Mouse (Mus musculus) brain, embryonic 14.5 days (tissue): ENCODE measurements around the gene Angptl6.

Source experiments
- CTCF ChIP-seq: fragments of 200-500 bp; IDR thresholded peaks from 2 replicates; pipeline ENCODE4 v1.5.1; 2012; ENCODE audit warnings: inconsistent platforms, mild to moderate bottlenecking, moderate library complexity, borderline replicate concordance; ENCODE audit not compliant: insufficient read depth, insufficient read length; ENCODE audit errors: extremely low read depth
- POLR2A ChIP-seq: fragments of 200-500 bp; IDR thresholded peaks from 2 replicates; pipeline ENCODE4 v1.6.1; 2012; ENCODE audit warnings: mild to moderate bottlenecking, inconsistent platforms, borderline replicate concordance; ENCODE audit not compliant: poor library complexity, insufficient read depth, insufficient read length, severe bottlenecking; ENCODE audit errors: extremely low read depth

GRCm38 (mm10) chr9:20828127-20828526, 51.4 kb downstream of the Angptl6 start:
- TF ChIP-seq CTCF (no peak), POLR2A (no peak)
